Mouse (Mus musculus) spleen, adult 2 months (tissue): ENCODE results near the gene Rab21. TPM values are rescaled to one million over a fixed set of nuclear protein-coding genes. Genes with fewer than 3 reads are reported as not detected.

Experiments used
- DNase-seq, 2 experiments: peaks; one replicate each; pipeline versions ENCODE4 v3.0.0 to v3.0.0-alpha.2; 2012 to 2021; ENCODE audit warnings: low spot score in 2 of 2, low read depth in 1 of 2
- H3K27ac ChIP-seq: fragments of 200-500 bp; 2 replicates; pipeline ENCODE4 v1.5.1; 2012; ENCODE audit warnings: low read length, inconsistent platforms; ENCODE audit not compliant: insufficient read depth
- H3K27me3 ChIP-seq: fragments of 200-500 bp; 2 replicates; pipeline ENCODE4 v1.6.1; 2012; ENCODE audit warnings: mild to moderate bottlenecking, moderate library complexity, low read length, inconsistent platforms; ENCODE audit not compliant: control insufficient read depth, insufficient read depth
- H3K36me3 ChIP-seq: fragments of 200-500 bp; 2 replicates; pipeline ENCODE4 v1.6.1; 2012; ENCODE audit warnings: mild to moderate bottlenecking, low read length, inconsistent platforms; ENCODE audit not compliant: control insufficient read depth, insufficient read depth
- H3K4me1 ChIP-seq: fragments of 200-500 bp; 2 replicates; pipeline ENCODE4 v1.6.1; 2011; ENCODE audit warnings: inconsistent platforms; ENCODE audit not compliant: control insufficient read depth, insufficient read depth, insufficient read length
- H3K4me3 ChIP-seq: fragments of 200-500 bp; 2 replicates; pipeline ENCODE4 v1.5.1; 2011; ENCODE audit warnings: mild to moderate bottlenecking, inconsistent platforms; ENCODE audit not compliant: insufficient read depth, insufficient read length; ENCODE audit errors: extremely low read depth
- CTCF ChIP-seq: fragments of 200-500 bp; IDR thresholded peaks from 2 replicates; pipeline ENCODE4 v1.5.1; 2011; ENCODE audit warnings: mild to moderate bottlenecking, inconsistent platforms; ENCODE audit not compliant: insufficient read depth, insufficient read length, insufficient replicate concordance; ENCODE audit errors: extremely low read depth
- POLR2A ChIP-seq: fragments of 200-500 bp; IDR thresholded peaks from 2 replicates; pipeline ENCODE4 v1.6.1; 2011; ENCODE audit warnings: low read depth, low read length, inconsistent platforms
- WGBS: fragments of 180-500 bp; shearing (Covaris S2); methylation state at CpG from one replicate; pipeline ENCODE4 v1.1.7; 2018; 5-methylcytosine and 5-hydroxymethylcytosine counted together
- polyA plus RNA-seq: library from polyadenylated mRNA; depleted of rRNA; stranded (reverse); fragments of >200 nt; gene quantifications from 2 replicates; pipeline ENCODE4 v1.2.3, GENCODE M21; 2012

Gene Rab21
- polyA plus RNA-seq, 1 experiment = 26.5 TPM

DNA sequence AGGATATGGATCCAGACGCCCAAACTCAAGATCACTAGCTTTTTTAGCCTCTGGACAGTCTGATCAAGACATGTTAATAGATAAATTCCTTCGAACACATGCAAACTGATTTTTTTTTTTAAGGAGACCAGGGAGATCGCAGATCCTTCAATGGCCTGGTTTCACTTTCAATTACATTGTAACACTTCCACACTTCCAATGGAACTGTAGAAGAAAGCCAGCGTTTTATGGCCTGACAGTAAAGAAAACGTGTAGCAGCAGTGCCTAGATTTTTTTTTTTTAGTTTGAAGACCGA is 1.2 kb downstream of the Rab21 start:
- Histone ChIP-seq H3K4me1 (peaks cover 28% of the 10 kb centered on the region), H3K4me3 (peak overlapping the region; percentile 73), H3K27me3 (no peaks in the 10 kb centered on the region), H3K27ac (peak overlapping the region; percentile 98), H3K36me3 (no peaks in the 10 kb centered on the region)
- no peak for DNase-seq
- under 1% methylated on average over 6 of the region's 6 CpGs for WGBS
- TF ChIP-seq POLR2A (no peak), CTCF (no peak)

DNA sequence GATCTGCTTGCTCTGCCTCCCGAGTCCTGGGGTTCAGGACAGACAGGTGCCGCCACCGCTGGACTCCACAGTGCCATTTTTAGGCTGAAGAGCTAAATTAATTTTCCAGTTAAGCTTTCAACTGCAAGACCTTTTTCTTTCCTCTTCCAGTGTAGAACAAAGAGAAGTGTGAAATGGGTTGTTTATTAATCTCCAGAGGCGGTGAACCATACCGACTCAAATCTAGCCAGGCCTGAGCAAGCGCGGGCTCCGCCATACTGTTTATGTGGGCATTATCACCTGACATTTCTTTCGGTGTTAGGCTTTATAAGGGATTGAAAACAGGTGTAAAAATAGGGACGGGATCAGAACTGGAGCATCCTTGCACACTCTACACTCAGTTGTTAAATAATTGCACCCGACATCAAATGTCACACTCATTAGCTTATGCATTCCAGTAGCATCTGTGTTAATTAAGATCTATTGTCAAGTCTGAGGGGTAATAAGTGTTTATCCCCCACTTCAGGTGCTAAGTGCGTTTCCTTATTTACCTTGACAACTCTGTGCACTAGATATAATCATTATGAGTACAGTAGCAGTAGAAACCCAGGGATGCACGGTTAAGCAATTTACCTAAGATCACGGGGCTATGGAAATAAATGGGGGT is 1.6 kb downstream of the Rab21 start:
- H3K27me3 ChIP-seq = no peaks in the 10 kb centered on the region
- DNase-seq = no peak
- peak overlapping the region; percentile 73 for H3K4me3 ChIP-seq
- peaks cover 28% of the 10 kb centered on the region for H3K4me1 ChIP-seq
- H3K36me3 ChIP-seq = no peaks in the 10 kb centered on the region
- WGBS = 38% methylated on average over 14 of the region's 14 CpGs
- H3K27ac ChIP-seq = peak overlapping the region; percentile 98
- TF ChIP-seq CTCF = no peak
- TF ChIP-seq POLR2A = no peak

DNA sequence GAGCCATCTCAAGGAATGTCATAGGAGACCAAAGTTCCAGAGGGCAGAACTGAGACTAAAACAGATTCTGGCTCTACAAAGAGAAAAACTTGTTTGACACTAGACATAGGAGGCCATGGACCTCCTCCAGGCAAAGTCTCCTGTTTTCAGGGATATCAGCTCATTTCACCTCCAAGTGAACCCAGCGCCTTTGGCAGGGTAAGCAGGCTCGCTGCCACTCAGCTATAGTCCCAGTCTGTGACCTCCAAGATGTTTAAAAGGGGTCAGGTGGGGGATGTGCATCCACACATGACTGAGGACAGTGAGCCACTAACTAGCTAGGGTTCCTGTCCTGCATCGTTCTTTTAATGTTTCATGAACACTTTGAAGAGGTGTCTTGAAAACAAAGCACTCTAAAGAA is 2.7 kb downstream of the Rab21 start:
- H3K27ac ChIP-seq = peak overlapping the region; percentile 65
- WGBS = 58% methylated on average over 3 of the region's 3 CpGs
- no peaks in the 10 kb centered on the region for H3K27me3 ChIP-seq
- TF ChIP-seq CTCF (no peak), POLR2A (no peak)
- DNase-seq = no peak
- H3K36me3 ChIP-seq = no peaks in the 10 kb centered on the region
- peaks cover 28% of the 10 kb centered on the region for H3K4me1 ChIP-seq
- no peak overlapping the region for H3K4me3 ChIP-seq

DNA sequence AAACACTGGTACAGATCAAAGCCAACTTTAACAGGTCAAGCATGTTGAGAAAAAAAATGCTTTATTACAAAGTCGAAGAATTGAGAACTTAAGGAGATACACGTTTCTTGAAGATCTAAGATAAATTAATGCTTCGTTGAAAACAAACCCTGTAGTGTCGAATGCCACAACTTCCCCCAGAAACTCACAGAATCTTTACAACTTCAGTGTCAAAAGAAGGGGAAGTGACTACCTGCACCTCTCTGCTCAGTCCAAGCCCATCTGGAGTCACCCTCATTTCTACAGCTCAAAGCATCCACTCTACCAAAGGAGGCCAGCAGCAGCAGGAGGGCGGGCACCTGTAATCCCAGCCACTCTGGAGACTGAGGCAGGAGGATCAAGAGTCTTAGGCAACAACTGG is 3.2 kb downstream of the Rab21 start:
- WGBS = 16% methylated on average over 5 of the region's 5 CpGs
- TF ChIP-seq POLR2A = no peak
- no peak for TF ChIP-seq CTCF
- no peak overlapping the region for H3K4me3 ChIP-seq

DNA sequence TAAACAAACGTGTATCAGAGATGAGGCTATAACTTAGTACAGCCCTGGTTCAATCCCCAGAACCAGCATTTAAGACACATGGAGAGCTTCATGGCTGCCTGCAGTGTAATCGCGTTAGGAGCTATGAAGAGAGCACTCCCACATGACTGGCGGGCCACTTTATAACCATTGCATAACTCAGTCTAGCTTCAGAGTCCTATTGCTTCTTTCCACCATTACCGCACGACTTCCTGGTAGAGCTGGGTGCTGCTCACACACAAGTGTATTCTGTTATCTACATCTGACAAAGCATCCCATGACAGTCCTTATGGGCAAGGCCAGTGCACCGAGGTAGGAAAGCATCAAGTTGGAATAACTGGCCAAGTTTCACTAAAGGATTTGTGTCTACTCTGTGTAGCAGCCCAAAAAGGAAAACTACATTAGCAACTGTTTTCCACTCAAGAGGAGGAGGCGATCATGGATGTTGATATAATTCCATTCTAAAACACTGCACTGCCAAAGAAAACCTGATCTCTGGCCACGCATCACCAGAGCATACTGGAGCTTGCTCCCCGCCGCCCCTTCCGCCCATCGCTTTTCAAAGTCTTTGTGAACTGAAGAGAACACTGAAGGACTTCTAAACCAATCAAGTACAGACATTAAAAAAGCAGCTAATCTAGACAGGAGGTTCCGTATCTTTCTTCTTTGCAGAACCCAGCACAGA is 4.0 kb downstream of the Rab21 start:
- no peak for TF ChIP-seq POLR2A
- TF ChIP-seq CTCF = no peak
- WGBS = 78% methylated on average over 14 of the region's 14 CpGs
- Histone ChIP-seq H3K4me3 (no peak overlapping the region), H3K4me1 (peaks cover 28% of the 10 kb centered on the region), H3K27me3 (no peaks in the 10 kb centered on the region), H3K27ac (peak overlapping the region; percentile 53), H3K36me3 (no peaks in the 10 kb centered on the region)
- DNase-seq = no peak

More for the DNA sequence above, 3.2 kb downstream of the Rab21 start:
- Histone ChIP-seq H3K27me3 (no peaks in the 10 kb centered on the region), H3K36me3 (no peaks in the 10 kb centered on the region), H3K27ac (peak overlapping the region; percentile 65), H3K4me1 (peaks cover 28% of the 10 kb centered on the region)
- DNase-seq = peak; percentile 22 to 48

DNA sequence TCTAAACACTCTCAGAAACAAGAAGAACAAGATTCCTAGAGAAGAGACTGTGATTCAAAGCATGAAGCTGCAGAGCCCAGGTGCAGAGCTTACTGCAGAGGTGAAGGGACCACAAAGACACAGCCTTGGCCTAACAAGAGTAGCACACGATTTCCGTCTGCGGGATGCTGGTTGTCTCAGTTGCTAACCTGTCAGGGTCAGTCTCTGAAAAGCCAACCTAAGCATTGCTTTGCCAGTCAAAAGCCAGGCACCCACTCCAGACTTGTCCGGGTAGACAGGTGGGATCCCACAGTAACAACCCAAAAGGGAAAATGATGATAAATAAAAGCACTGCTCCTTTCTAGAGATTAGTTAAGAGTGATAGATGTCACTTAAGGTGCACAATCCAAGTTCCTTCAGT is 6.2 kb downstream of the Rab21 start:
- Histone ChIP-seq H3K4me1 (peaks cover 28% of the 10 kb centered on the region), H3K36me3 (peaks cover 1% of the 10 kb centered on the region; the same call in 1 of the 2 replicates), H3K27ac (no peak overlapping the region), H3K4me3 (no peak overlapping the region), H3K27me3 (no peaks in the 10 kb centered on the region)
- WGBS = 93% methylated on average over 4 of the region's 4 CpGs
- TF ChIP-seq POLR2A = no peak
- TF ChIP-seq CTCF = no peak
- DNase-seq = no peak

GRCm38 (mm10) chr10:115307331-115307875 is 8.0 kb downstream of the Rab21 start:
- Histone ChIP-seq H3K4me1 (peaks cover 17% of the 10 kb centered on the region), H3K4me3 (no peak overlapping the region), H3K27ac (no peak overlapping the region), H3K36me3 (peaks cover 1% of the 10 kb centered on the region; the same call in 1 of the 2 replicates), H3K27me3 (no peaks in the 10 kb centered on the region)
- no peak for TF ChIP-seq POLR2A
- no peak for DNase-seq
- 83% methylated on average over 7 of the region's 7 CpGs for WGBS
